Mouse (Mus musculus) thymus, adult 2 months (tissue): ENCODE data around the gene Lrrc4c. TPM values are rescaled to one million over a fixed set of nuclear protein-coding genes. Genes with fewer than 3 reads are reported as not detected.

Experiments
- DNase-seq: peaks from one replicate; pipeline ENCODE4 v3.0.0; 2021
- H3K27ac ChIP-seq: fragments of 200-500 bp; 2 replicates; pipeline ENCODE4 v1.5.1; 2012; ENCODE audit warnings: low read length, control low read depth; ENCODE audit not compliant: control insufficient read depth, insufficient read depth
- H3K27me3 ChIP-seq: fragments of 200-500 bp; 2 replicates; pipeline ENCODE4 v1.6.1; 2012; ENCODE audit warnings: mild to moderate bottlenecking, low read length, moderate library complexity, mixed read lengths; ENCODE audit not compliant: control insufficient read depth, insufficient read depth
- H3K36me3 ChIP-seq: fragments of 200-500 bp; 2 replicates; pipeline ENCODE4 v1.6.1; 2012; ENCODE audit warnings: mild to moderate bottlenecking, low read length, moderate library complexity; ENCODE audit not compliant: control insufficient read depth, insufficient read depth
- H3K4me1 ChIP-seq: fragments of 200-500 bp; replicated peaks from 2 replicates; pipeline ENCODE4 v1.6.1; 2012; ENCODE audit warnings: low read length; ENCODE audit not compliant: control insufficient read depth, insufficient read depth
- H3K4me3 ChIP-seq: fragments of 200-500 bp; 2 replicates; pipeline ENCODE4 v1.5.1; 2012; ENCODE audit warnings: mild to moderate bottlenecking, low read length, control low read depth, moderate library complexity; ENCODE audit not compliant: control insufficient read depth, insufficient read depth
- CTCF ChIP-seq: fragments of 200-500 bp; IDR thresholded peaks from 2 replicates; pipeline ENCODE4 v1.5.1; 2012; ENCODE audit warnings: mild to moderate bottlenecking, control low read depth, low read length, moderate library complexity, borderline replicate concordance; ENCODE audit not compliant: control insufficient read depth, poor library complexity, insufficient read depth; ENCODE audit errors: extremely low read depth
- POLR2A ChIP-seq: fragments of 200-500 bp; IDR thresholded peaks from 2 replicates; pipeline ENCODE4 v1.6.1; 2012; ENCODE audit warnings: mild to moderate bottlenecking, low read length, control low read depth, moderate library complexity; ENCODE audit not compliant: control insufficient read depth, poor library complexity, insufficient read depth; ENCODE audit errors: extremely low read depth
- WGBS: fragments of 180-500 bp; shearing (Covaris S2); methylation state at CpG from one replicate; pipeline ENCODE4 v1.1.7; 2018; 5-methylcytosine and 5-hydroxymethylcytosine counted together
- polyA plus RNA-seq: library from polyadenylated mRNA; depleted of rRNA; stranded (reverse); fragments of >200 nt; gene quantifications from 2 replicates; pipeline ENCODE4 v1.2.3, GENCODE M21; 2012

Gene Lrrc4c
- polyA plus RNA-seq, 1 experiment = 0.18 TPM

DNA sequence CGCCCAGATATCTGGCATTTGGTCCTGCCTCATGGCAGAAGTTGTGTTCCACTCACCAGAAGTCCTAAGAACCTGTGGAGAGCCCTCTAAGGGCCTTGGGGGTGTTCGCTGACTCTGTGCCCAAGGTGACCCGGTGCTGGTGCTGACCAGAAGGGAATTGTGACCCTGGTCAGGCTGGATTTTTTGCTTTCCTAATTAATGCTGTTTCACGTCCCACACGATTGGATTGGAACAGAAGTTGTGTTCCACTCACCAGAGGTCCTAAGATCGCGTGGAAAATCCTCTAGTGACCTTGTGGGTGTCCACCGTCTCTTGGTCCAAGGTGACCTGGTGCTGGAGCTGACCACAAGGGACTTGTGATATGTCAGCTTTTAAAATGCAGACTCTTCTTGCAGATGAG is 88.9 kb downstream of the Lrrc4c start:
- Histone ChIP-seq H3K4me1 (no peaks in the 10 kb centered on the region), H3K27me3 (no peaks in the 10 kb centered on the region), H3K4me3 (no peak overlapping the region), H3K27ac (no peak overlapping the region), H3K36me3 (no peaks in the 10 kb centered on the region)
- no peak for TF ChIP-seq POLR2A
- no peak for TF ChIP-seq CTCF
- 84% methylated on average over 8 of the region's 8 CpGs for WGBS
- DNase-seq = no peak

DNA sequence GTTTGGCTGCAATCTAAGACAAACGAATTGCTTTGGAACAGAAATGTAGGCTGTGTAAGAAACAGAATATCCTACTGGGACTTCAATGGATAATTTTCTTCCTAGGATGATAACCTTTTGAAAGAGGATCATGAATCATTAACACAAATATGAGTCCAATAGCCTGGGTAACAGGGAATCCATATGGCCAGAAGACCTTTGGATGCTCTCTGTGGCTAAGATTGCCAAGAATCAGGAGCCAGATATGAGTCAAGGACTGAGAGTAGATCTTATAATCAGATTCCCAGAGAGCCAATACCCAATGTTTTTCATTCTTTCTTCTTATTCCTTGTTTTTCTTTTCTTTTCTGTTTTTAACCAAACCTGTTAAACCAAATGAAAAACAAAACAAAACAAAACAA is 93.2 kb downstream of the Lrrc4c start:
- no peak overlapping the region for H3K4me3 ChIP-seq
- no peak overlapping the region for H3K27ac ChIP-seq
- no peaks in the 10 kb centered on the region for H3K36me3 ChIP-seq
- TF ChIP-seq CTCF (no peak), POLR2A (no peak)
- no peaks in the 10 kb centered on the region for H3K4me1 ChIP-seq
- no peaks in the 10 kb centered on the region for H3K27me3 ChIP-seq
- 86% methylated on average over 1 of the region's 1 CpGs for WGBS
- no peak for DNase-seq

DNA sequence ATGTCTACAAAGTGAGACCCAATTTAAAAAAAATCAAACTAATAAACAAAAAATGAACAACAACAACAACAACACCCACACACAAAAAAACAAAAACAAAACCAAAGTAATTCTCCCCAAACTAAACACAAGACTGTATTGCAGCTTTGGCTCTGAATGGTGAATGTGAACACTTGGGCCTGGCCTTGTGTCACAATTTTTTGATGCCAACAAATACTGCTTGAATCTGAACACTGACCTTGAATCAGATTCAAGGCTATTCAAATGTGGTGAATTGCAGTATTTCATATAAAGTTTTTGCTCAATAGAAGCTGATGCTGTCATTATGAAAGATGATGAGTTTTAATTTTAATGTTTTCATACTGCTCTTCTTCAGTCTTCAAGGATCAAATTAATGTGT is 143.6 kb downstream of the Lrrc4c start:
- Histone ChIP-seq H3K4me3 (no peak overlapping the region), H3K27me3 (no peaks in the 10 kb centered on the region), H3K27ac (no peak overlapping the region), H3K4me1 (no peaks in the 10 kb centered on the region), H3K36me3 (no peaks in the 10 kb centered on the region)
- no peak for DNase-seq
- TF ChIP-seq CTCF (no peak), POLR2A (no peak)

DNA sequence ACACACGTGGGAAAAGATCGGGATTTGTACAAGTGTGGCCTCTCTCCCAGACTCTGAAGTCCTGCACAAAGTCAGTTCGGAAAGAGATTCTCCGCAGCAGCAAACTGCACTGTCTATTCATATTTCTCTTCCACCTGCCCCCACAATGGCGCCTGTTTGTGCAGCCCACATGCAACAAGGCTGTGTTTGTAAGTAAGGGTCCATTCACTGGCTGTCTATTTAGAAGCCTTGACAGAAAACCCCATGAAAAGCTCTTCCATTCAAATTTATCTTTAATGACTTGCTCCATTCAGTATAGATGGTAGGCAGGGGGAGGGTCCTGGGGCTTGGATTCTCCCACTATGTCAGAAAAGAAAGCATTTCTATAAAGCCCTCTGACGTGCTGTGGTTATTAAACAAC is 157.7 kb downstream of the Lrrc4c start:
- H3K27ac ChIP-seq = no peak overlapping the region
- H3K36me3 ChIP-seq = no peaks in the 10 kb centered on the region
- no peaks in the 10 kb centered on the region for H3K4me1 ChIP-seq
- WGBS = 85% methylated on average over 6 of the region's 6 CpGs
- DNase-seq = no peak
- no peaks in the 10 kb centered on the region for H3K27me3 ChIP-seq
- H3K4me3 ChIP-seq = no peak overlapping the region
- no peak for TF ChIP-seq CTCF
- no peak for TF ChIP-seq POLR2A

DNA sequence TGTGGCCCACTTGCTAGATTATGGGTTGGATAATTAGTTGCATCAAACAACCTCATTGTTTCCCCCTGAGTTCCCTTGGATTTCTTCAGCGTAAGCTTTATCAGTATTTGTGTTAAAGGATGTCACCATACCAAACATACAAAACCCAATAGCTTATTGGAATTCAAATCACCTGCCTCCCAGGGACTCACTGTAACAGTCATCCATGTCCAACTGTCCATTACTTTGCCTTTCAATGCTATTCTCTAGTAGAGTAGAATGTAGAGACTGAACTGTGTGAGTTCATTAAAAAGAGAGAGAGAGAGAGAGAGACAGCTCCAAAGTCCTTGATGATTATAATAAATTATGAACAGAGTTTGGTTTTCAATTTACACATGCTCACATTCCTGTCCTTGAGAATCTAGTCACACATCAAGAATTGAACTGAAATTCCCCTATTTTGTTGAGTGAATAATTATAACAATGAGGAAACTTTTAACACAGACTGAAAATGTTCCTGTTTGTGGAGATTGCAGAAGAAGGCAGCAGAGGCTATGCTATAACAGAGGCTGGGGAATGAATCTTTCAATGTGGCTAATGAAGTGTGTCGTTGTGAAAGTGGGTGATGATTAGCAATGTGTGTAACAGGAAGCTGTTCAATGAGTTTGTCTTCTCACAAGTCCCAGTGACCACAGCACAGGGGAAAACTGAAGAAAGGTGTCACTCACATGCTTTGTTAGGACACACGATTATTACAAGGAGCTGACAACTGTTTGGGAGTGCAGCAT is 181.3 kb downstream of the Lrrc4c start:
- H3K27ac ChIP-seq = no peak overlapping the region
- no peaks in the 10 kb centered on the region for H3K36me3 ChIP-seq
- WGBS = 81% methylated on average over 3 of the region's 3 CpGs
- no peak for TF ChIP-seq POLR2A
- no peak overlapping the region for H3K4me3 ChIP-seq
- no peaks in the 10 kb centered on the region for H3K4me1 ChIP-seq
- no peak for DNase-seq
- H3K27me3 ChIP-seq = no peaks in the 10 kb centered on the region

DNA sequence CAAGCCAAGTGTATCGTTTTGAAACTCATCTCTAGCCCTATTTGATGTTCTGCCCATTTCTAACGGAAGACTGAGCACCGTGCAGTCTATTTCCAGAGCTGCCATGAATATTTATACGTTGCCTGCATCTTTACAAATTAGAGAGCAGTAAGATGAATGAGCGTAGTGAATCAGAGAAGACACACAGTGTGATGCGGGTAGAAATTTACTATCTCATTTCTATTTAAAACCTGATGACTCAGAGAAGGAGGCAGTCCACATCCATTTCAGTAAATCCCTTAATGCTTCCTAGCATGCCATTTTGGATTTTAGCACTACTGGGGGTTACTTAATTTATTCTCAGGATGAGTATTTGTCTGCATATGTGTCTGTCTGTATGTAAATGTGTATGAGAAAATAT is 186.2 kb downstream of the Lrrc4c start:
- H3K4me1 ChIP-seq = no peaks in the 10 kb centered on the region
- TF ChIP-seq CTCF = no peak
- TF ChIP-seq POLR2A = no peak
- no peak for DNase-seq
- no peaks in the 10 kb centered on the region for H3K36me3 ChIP-seq
- WGBS = 84% methylated on average over 6 of the region's 6 CpGs
- no peaks in the 10 kb centered on the region for H3K27me3 ChIP-seq
- no peak overlapping the region for H3K4me3 ChIP-seq
- no peak overlapping the region for H3K27ac ChIP-seq

DNA sequence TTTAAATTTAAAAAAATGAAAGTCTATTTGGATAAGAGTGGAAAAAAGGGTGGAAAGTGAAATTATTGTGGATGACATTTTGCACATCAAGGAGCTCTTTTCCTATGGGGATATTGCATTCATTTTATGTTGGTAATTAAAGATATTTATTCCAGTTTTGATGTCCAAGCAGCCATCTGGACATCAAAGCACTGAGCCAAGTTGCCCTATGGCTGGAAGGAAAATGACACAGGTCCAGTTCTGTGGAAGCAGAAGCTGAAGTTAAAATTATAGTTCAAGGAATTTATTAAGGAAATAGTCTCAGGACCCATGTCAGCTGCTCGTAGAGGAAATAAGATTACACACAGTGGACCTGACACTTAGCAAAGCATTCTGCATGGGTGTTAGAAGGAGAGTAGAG is 187.7 kb downstream of the Lrrc4c start:
- 88% methylated on average over 1 of the region's 1 CpGs for WGBS
- no peaks in the 10 kb centered on the region for H3K4me1 ChIP-seq
- no peaks in the 10 kb centered on the region for H3K27me3 ChIP-seq
- no peaks in the 10 kb centered on the region for H3K36me3 ChIP-seq
- H3K4me3 ChIP-seq = no peak overlapping the region
- no peak for DNase-seq
- TF ChIP-seq POLR2A = no peak
- no peak for TF ChIP-seq CTCF
- no peak overlapping the region for H3K27ac ChIP-seq
